Mouse (Mus musculus) left cerebral cortex, adult 11 months (tissue): ENCODE measurements around the gene Podn.
"Not testable (repeated sequence)": the region's sequence is repeated elsewhere in the genome, so short reads cannot be mapped to it uniquely, and the experiment has no call there.

ENCODE experiments used
- DNase-seq: peaks from one replicate; pipeline ENCODE4 v3.0.0; 2022; ENCODE audit warnings: low spot score

The Podn gene

DNA sequence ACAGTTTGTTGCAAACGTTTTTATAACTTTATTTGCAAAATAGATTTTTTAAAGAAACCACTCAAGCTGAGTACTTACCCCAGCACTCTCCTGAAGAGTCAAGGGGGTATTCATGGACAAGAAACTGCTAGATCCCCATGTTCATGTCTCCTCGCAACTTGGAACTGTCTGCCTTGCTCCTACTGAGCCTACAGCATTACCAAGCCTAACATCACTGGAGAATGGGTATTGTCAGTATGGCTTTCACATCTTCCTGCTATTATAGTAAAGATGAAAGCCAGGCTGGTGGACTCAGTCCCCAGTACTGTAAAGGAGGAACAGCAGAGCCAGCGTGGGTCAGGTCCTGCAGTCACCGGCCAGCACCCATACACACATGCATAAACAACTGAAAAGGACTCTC is at the start of gene Podn:
Gene Podn (minus strand): TSS at position 101 of the 400 bp plus-strand sequence.
- DNase-seq: no peak

DNA sequence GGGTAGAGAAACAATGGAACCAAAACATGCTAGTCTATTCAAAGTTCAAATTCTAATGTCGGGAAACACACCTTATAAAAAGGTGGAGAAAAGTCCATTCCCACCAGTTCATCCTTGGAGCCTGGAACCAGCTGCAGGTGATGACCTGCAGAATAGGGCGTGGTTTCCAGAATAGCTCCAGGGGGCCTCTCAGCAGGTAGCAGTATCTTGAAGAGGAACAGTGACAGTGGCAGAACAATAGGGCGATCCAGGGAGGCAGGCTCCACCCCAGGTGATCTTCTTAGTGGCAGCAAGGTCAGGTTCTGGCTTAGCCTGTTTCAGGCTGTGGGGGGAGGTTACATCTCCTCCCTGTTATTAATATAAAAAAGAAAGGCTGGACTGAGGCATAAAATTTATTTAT is 49.3 kb upstream of the Podn start:
- not testable (repeated sequence) for DNase-seq

DNA sequence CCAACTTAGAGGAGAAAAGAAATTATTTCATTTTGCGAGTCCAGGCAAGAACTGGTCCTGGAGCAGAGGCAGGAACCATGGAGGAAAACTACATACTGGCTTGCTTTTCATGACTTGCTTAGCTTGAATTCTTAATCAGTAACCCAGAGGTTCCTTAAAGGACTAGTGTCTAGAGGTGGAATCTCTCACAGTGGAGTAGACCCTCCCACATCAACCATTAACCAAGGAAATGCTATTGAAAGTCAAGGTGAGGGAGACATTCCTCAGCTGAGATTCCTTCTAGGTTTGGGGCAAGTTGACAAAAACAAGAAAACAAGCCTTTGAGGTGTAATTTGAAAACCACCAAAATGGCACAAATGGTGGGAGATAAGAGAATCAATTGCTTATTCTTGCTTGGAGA is 48.6 kb upstream of the Podn start, which contains the start of gene Scp2:
Gene Scp2 (minus strand): TSS at position 119 of the 400 bp plus-strand sequence.
- no peak for DNase-seq

DNA sequence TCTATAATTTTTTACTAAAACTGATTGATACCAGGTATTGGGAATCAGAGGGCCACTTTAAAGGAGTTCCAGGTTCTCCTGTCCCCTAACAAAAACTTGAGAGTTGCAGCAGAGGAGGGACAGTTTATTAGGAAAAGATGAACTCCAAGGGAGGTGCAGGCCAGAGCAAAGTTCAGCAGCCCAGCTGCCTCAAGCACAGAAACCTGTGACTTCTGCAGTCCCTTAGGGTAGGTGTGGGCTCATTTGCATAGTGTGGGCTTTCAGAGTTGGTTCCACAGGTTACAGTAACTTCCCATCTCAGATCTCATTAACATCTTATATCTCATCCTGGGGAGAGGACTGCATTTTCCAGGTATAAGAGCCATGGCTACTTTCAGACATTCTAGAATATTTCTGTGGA is 47.5 kb upstream of the Podn start:
- no peak for DNase-seq

DNA sequence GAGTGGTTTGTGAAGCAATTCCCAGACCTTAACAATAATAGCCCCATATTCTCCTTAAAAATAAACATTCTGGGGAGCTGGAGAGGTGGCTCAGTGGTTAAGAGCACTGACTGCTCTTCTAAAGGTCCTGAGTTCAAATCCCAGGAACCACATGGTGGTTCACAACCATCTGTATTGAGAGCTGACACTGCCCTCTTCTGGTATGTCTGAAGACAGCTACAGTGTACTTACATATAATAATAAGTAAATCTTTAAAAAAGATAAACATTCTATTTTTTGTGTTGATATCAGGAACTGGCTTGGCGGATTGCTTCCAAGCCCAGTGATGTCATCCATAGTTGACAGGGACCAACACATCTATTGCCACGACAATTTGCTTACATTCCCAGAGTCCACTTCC is 46.9 kb upstream of the Podn start:
- DNase-seq: not testable (repeated sequence)

DNA sequence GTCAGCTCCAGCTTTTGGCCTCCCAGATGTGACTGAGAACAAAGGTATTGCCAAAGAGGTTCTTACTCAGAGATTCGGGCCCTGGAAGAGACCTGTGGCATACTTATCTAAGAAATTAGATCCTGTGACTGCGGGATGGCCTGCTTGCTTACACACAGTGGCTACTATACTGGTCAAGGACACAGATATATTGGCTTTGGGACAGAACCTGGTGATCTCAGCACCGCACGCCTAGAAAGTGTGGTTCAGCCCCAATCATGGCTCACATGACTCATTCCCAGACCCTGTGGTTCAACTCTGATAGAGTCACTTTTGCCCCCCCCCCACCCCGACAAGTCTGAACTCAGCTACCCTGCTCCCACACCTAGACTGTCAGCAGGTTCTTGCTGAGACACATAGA is 40.7 kb upstream of the Podn start:
- DNase-seq: no peak

DNA sequence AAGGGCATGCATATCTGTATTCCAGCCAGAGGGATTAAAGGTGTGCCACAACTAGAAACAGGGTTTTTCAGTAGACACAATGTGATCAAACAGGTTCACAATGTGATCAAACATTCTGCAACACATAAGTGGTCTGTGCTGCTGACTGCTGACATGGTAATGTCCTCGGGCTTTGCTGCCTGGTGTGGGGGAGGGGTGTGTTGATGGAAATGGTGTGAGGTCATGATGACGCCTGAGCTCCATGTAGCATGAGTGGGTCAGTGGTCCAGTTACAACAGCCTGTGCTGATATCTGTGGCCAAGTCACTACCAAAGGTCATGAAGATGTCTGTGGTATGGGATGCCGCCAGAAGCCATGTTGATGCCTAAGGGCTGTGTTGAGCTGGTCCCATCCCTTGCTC is 34.2 kb upstream of the Podn start:
- DNase-seq: no peak

DNA sequence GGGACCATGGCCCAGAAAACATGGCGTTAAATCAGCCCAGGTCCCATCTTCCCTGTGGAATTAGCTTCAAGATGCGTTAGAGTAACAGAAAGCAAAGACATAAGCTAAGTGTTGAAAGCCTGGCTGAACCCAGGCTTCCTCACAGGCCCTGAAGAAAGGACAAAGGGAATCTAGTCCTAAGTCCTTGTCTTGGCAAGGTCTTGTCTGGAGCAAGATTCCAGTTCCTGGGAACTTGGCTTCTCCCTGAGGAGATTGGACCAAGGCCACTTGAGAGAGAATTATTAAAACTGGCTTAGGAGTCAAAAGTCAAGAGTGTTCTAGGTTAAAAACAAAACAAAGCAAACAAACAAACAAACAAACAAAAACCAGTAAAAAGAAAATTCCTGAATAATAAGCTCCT is 32.1 kb upstream of the Podn start:
- DNase-seq: no peak

DNA sequence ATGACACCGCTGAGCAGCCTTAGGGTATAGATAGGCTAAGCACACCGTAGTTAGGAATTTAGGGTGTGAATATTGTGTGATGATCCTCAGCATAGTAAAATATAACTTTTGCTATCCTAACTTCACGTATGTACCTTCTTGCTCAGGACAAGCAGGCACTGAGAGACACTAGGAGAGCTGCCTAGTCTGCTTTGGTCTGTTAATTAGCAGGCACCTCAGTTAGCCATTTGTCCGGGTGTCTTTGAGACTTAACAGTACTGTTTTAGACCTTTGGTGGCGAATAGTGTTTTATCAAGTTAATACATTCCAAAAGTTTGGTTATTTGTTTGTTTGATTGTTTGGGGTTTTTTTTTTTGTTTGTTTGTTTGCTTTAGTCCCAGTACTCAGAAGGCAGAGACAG is 31.3 kb upstream of the Podn start:
- DNase-seq: no peak

DNA sequence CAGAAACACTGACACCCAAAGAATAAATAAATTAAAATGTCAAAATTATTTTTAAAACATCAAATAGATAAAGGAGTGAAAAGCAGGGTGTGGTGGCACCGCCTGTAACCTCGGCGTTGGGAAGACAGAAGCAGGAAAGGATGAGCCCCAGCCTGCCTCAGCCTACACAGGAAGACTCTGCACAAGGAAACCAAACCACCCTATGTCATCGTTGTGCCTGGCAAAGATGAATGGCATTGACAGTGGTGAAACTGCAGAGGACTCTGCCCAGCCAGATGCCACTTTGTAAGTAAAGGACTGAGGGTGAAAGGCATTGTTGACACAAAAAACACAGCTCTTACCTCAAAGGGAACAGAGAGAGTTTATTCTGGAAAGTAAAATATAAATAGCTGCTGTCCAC is 30.0 kb upstream of the Podn start:
- no peak for DNase-seq

DNA sequence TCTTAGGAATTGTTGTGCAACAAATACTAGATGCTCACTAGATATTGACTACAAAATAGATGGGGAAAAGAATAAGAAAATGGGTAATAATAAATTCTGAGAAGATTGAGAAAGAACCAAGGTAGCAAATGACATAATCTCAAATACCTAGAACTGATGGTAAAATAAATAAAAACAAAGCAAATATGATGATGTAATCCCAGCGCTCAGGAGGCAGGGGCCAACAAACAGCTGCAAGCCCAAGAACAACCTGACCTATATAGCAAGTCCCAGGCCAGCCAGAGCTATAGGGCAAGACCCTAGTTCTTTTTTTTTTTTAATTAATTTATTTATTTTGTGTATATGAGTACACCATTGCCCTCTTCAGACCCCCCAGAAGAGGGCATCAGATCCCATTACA is 27.9 kb upstream of the Podn start:
- no peak for DNase-seq

DNA sequence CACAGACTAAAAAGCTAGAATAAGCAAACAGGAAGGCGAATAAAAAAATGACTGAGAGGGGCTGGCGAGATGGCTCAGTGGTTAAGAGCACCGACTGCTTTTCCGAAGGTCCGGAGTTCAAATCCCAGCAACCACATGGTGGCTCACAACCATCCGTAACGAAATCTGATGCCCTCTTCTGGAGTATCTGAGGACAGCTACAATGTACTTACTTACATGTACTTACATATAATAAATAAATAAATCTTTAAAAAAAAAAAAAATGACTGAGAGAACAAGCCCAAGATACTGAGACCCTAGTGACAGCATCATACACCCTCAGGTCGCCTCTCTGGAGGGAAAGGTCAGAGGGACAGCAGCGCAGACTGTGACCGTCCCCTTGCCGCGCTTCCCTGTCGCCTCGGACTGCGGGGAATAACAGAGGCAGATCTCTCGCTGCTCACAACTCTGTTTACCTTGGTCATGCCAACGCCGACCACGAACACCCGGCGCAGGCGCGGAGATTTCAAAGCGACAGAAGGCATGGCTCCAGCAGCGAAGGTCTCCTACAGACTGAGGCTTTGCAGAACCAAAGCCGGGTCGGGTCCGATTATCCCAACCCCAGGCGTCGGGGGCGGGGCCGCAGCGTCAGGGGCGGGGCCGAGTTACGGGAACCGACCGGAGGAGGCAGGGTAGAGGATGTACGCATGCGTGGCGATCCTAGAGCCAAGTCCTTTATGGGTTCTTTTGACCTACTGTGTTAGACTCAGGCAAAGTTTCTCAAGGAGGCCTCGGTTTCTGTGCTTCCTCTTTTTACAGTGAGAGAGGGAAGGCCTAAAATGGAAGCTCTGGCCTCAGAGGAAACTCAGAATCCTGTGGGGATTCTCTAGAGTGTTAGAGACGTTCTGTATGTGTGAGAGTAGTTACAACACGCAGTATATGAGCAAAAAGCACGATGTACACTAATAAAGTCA is 22.0 kb upstream of the Podn start:
- DNase-seq: peak; percentile 85

DNA sequence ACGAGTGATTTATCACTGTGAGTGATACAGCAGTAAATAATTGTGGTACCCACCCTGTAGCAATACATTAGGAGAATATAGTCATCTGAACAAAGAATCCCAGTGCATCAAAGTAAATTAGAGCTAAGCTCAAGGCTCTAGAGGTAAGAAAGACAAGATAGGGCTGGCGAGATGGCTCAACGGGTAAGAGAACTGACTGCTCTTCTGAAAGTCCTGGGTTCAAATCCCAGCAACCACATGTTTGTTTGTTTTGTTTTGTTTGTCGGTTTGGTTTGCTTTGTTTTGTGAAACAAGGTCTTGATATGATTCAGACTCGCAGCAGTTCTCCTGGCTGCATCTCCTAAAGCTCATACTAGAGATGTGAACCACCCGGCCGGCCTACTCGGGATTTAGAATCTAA is 21.2 kb upstream of the Podn start:
- no peak for DNase-seq

DNA sequence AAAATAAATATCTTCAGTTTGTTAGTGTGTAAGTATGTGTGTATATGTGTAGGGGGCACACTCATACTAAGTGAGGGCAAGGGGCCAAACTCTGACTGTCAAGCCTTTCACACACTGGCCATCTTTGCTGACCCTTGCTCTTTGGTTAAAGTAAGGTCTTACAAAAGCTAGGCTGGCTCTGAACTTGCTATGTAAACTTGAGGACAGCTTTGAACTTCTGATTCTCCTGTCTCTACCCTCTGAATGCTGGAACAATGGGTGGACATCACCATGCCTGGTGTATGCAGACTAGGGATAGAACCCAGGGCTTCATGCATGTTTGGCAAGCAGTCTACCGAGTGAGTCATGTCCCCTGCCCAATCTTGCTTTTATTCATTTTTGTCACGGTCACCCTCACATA is 20.2 kb upstream of the Podn start:
- no peak for DNase-seq

DNA sequence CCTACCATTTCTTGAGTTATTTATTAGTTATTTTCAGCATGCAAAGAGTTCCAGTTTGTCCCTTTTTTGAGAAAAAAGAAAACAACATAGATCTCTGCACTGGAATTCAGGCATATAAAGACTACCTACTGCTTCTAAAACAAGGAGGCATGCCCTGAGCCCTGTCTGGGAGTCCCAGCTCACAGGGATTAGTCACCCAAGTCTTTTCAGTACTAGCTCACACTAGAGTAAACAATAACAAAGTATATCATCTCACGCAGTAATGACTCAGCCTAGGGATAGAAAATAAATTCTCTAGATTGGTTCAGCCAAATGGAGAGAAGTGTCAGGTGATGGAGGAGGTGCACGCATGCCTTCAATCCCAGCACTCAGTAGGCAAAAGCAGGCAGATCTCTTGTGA is 14.5 kb upstream of the Podn start:
- no peak for DNase-seq

DNA sequence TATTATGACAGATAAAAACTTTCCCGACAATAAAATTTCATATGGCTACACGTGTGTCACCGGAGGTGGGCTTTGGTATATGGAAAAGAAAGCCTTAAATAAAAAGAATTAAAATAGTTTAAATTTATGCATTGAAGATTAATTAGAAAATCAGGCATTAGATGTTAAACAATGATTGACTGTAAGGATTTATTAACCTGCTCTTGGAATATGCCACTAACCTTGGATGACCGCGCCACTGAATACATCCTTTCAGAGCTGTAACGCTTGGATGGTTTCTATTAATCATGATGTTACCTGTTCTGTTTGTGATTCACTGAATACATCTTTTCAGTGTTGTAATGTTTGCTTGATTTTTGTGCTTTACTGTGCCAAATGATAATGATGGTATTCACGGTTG is 13.5 kb upstream of the Podn start:
- no peak for DNase-seq

DNA sequence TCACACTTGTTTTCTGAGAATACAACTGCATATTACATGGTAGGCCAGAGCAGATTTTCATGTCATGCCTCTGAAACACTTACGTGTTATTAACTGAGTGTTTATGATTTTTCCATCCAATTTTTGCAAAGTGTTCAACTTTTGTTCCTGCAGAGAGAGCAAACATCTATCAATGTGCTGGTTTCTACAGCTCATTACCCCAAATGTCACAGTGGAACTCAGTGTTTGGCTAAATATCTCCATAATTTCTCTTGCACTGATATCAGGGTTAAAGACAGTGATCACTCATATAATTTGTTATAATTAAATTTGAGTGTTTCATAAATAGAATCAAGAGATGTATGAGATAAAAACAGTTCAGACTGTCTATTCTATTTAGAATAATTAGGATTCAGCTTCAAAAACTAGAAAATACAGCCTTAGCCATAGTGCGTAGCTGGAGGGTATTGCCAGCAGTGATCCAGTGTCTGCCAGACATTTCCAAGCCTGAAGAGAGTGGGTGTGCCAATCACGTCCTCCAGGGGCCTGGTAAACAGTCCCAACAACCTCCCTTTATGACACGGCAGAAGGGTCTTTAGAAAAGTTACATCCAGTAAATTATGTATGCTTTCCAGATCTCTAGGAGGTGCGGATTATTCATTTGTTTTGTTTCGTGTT is 3.4 kb downstream of the Podn start:
- DNase-seq: no peak

DNA sequence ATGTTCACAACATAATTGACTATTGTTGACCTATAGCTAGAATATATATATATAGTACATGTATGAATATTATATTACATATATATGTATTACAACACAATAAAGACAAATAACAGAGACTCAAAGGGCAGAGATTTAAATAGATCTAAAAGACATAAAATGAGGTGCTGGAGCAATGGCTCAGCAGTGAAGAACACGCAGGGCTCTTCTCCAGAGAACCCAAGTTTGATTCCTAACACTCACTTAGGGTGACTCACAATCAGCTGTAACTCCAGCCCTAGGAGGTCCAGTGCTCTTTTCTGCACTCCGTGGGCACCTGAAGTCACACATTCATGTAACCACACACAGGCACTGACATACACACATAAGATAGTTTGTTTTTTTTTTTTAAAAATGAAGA is 12.3 kb downstream of the Podn start:
- DNase-seq: no peak

DNA sequence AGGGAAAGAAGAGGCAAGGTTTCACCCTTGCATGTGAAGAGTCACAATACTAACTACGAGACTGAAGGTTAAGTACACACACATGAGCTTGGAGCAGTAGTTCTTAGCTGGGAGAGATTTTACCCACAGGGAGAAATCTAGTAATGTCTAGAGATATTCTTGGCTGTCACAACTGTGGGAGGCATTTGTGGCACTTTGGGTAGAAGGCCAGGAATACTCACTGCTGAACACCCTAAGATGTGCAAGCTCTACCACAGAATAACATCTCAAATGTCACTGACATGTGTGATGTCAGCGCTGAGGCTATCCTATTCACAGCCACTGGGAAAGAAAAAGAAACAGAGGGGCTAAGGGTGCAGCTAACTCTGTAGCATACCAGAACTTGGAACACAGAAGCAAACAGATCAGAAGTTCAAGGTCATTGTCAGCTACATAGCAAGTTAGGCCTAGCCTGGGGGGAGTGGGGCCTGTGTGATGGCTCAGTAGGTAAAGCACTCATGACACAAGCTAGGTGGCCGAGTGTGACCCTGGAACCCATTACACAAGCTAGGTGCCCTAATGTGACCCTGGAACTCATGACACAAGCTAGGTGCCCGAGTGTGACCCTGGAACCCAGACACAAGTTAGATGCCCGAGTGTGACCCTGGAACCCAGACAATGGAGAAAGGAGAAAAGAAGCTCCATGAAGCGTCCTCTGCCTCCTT is 13.1 kb downstream of the Podn start:
- DNase-seq: no peak

DNA sequence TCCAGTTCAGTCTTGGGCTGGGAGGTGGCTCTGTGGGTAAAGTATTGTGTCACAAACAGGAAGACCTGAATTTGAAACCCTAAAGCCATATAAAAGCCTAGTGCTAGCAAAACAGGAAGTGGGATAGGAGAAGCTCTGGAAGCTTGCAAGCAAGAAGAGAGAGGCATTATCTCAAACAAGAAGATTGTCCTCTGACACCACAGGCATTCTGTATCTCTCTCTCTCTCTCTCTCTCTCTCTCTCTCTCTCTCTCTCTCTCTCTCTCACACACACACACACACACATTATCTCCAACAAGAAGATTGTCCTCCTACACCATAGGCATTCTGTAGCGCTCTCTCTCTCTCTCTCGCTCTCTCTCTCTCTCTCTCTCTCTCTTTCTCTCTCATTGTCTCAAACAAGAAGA is 13.8 kb downstream of the Podn start:
- no peak for DNase-seq

DNA sequence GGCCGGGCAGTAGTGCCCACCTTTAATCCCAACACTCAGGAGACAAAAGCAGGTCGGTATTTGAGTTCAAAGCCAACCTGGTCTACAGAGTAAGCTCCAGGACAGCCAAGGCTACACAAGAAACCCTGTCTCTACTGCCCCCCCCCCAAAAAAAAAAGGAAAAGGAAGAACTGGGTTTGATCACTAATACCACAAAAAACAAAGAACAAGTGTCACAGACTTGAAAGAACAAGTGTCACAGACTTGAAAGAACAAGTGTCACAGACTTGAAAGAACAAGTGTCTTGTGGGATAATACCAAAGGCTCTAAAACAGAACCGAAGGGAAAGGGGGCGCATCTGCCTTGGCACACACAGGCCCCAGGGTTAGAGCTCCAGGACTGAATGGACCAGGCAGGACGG is 15.4 kb downstream of the Podn start:
- no peak for DNase-seq

DNA sequence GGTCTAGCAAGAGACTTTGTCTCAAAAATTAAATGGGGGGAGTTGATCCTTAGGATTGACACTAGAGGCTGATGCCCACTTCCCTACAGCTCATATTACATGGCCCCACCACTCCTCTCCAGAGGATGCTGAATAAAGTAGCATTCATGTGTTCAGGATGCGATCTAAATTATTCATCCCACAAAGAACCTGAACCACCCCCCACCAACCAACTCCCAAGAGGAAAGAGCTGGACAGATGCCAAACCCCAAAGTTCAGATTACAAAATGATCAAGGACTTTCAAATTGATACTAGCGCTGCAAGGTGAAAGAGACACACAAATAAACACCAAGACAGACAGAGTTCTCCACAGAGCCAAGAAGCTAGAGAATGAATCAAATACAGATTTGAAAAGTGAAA is 16.5 kb downstream of the Podn start:
- no peak for DNase-seq

DNA sequence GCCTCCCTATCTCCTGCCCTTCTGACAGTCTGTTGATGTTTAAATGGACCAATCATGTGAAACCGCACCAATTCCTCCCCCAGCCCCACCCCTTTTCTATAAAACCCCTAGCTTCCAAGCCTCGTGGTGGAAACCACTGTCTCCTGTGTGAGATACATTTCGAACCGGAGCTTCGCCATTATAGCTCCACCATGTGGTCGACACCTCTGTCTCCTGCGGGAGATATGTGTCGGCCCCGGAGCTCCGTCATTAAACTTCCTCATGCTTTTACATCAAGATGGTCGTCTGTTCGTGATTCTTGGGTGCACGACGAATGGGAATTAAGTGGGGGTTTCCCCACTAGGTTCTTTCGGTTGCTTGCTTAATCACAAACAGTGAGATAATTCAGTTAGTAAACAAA is 17.1 kb downstream of the Podn start:
- not testable (repeated sequence) for DNase-seq
